ENCODE assay signal across 22 mouse cellular contexts in genomic region chr3:87369181-87369580, GRCm38 (mm10). TPM values are rescaled to one million over a fixed set of nuclear protein-coding genes. Genes with fewer than 3 reads are reported as not detected.
DNase-seq lines count a peak whose midpoint lies in the region; ATAC-seq and TF ChIP-seq lines count a peak whose summit lies in the region.
"Had no signal": no experiment of that assay in that cellular context is flagged by ENCODE, and none has a peak within 500 bp of the region (broad histone marks: within the 10 kb centered on the region; RNA-seq: fewer than 3 reads in every experiment).

No protein-coding gene starts in this region.

- H3K27ac ChIP-seq in macrophage, result peak overlapping the region; percentile 7
- H3K27ac ChIP-seq in midbrain, postnatal 0 days (ENCODE audit: low read depth, low read length), result no peak overlapping the region
- H3K27ac ChIP-seq: embryonic facial prominence, embryonic 15.5 days; forebrain, embryonic 10.5 days; hindbrain, embryonic 10.5 days; hindbrain, embryonic 14.5 days had no signal

- no peak overlapping the region for H3K4me3 ChIP-seq in macrophage (ENCODE audit: inconsistent target)
- H3K4me3 ChIP-seq in midbrain, postnatal 0 days (ENCODE audit: low read depth, low read length), result no peak overlapping the region
- H3K4me3 ChIP-seq: embryonic facial prominence, embryonic 15.5 days; erythroblast, embryonic 14.5 days; forebrain, embryonic 10.5 days; hindbrain, embryonic 10.5 days had no signal

- WGBS in macrophage (ENCODE audit: missing documents), result 22% methylated on average over 5 of the region's 5 CpGs
- WGBS in midbrain, postnatal 0 days, result 75% methylated on average over 5 of the region's 5 CpGs

- no peaks in the 10 kb centered on the region for H3K36me3 ChIP-seq in macrophage (ENCODE audit: inconsistent target)
- H3K36me3 ChIP-seq in midbrain, postnatal 0 days (ENCODE audit: insufficient read depth, low read length), result no peaks in the 10 kb centered on the region
- H3K36me3 ChIP-seq: embryonic facial prominence, embryonic 15.5 days; forebrain, embryonic 10.5 days; hindbrain, embryonic 10.5 days had no signal

- no peaks in the 10 kb centered on the region for H3K79me2 ChIP-seq in macrophage (ENCODE audit: inconsistent target)

- no peaks in the 10 kb centered on the region for H3K4me1 ChIP-seq in midbrain, postnatal 0 days (ENCODE audit: insufficient read depth, low read length)
- H3K4me1 ChIP-seq: forebrain, embryonic 10.5 days; hindbrain, embryonic 10.5 days had no signal

- peak; percentile 56; the same call in 1 of the 2 replicates for ATAC-seq in common myeloid progenitor, adult 5-6 weeks (replicated peaks; ENCODE audit: low read depth, poor library complexity, severe bottlenecking)
- ATAC-seq in neutrophil, adult 5-6 weeks (ENCODE audit: extremely low read depth, insufficient number of reproducible peaks, low FRiP score, poor library complexity, severe bottlenecking), result 0 out of 2 replicates have a peak, but pooled peaks have one; percentile 23
- ATAC-seq in midbrain, postnatal 0 days (ENCODE audit: low FRiP score), result no peak
- ATAC-seq: forebrain, embryonic 14.5 days had no signal

- no peaks in the 10 kb centered on the region for H3K27me3 ChIP-seq in midbrain, postnatal 0 days (ENCODE audit: insufficient read depth, low read length)
- H3K27me3 ChIP-seq: embryonic facial prominence, embryonic 15.5 days had no signal

- H3K4me2 ChIP-seq in midbrain, postnatal 0 days (ENCODE audit: low read depth, low read length, poor library complexity, severe bottlenecking), result no peak overlapping the region
- H3K4me2 ChIP-seq: embryonic facial prominence, embryonic 15.5 days; hindbrain, embryonic 14.5 days had no signal

- no peak overlapping the region for H3K9ac ChIP-seq in midbrain, postnatal 0 days (replicated peaks; ENCODE audit: low read length, poor library complexity, severe bottlenecking)
- H3K9ac ChIP-seq: embryonic facial prominence, embryonic 15.5 days; hindbrain, embryonic 14.5 days had no signal

- DNase-seq in right cerebral cortex, adult 18-20 months, result peak; percentile 1
- no peak for DNase-seq in right cerebral cortex, postnatal 36 days (ENCODE audit: low spot score in 2 of 2)
- no peak for DNase-seq in midbrain, postnatal 0 days (ENCODE audit: low spot score)
- no peak for DNase-seq in left cerebral cortex, postnatal 10 days (ENCODE audit: extremely low spot score in 1 of 2, low spot score in 2 of 2)
- DNase-seq in layer of hippocampus, adult 8-10 months (ENCODE audit: low spot score in 2 of 2), result no peak
- DNase-seq: adrenal gland, adult 2 months; cerebellum, adult 2 months; embryo, embryonic 11 days; gastrocnemius, postnatal 10 days; heart, postnatal 10 days had no signal

- no peaks in the 10 kb centered on the region for H3K9me3 ChIP-seq in midbrain, postnatal 0 days (ENCODE audit: low read length)
- H3K9me3 ChIP-seq: embryonic facial prominence, embryonic 15.5 days; forebrain, embryonic 10.5 days; hindbrain, embryonic 10.5 days had no signal

- intact Hi-C loops in left cerebral cortex, postnatal 10 days (cut with DNase I), result no loop called here

- no peak for TF ChIP-seq CTCF in midbrain, postnatal 0 days (IDR thresholded peaks at IDR 0.05)

RNA-seq across cellular contexts. Expression of gene Fcrl1, which starts 7.0 kb away (rescaled TPM):
- total RNA-seq in common myeloid progenitor, adult 5-6 weeks (2017), result 1.1 and 2.9 TPM in 2 replicates
- total RNA-seq in macrophage (2018; cell fraction: chromatin; rRNA removed), result 1 to 10 TPM in 23 of 26 experiments, under 1 TPM in 3; 0.58 to 9.3 (median 4.8) TPM
- total RNA-seq in macrophage (2018; cell fraction: cytosol; rRNA removed), result 1 to 10 TPM; 3.1 to 8.7 (median 4.0) TPM
- total RNA-seq in macrophage (2018; cell fraction: nucleus; rRNA removed), result 10 to 100 TPM in 4 of 26 experiments, 1 to 10 TPM in 22; 2.7 to 14.1 (median 5.8) TPM
- polyA plus RNA-seq in macrophage (2018), result 2.8 to 11.5 TPM (median 8.4 TPM) in 3 replicates
- total RNA-seq in neutrophil, adult 5-6 weeks (2017), result 148 and 155 TPM in 2 replicates
- not detected in 2 replicates for total RNA-seq in midbrain, postnatal 0 days (2014; rRNA removed)
- 0.22 TPM in 1 of 2 replicates, not detected in the other for polyA plus RNA-seq in midbrain, postnatal 0 days (2015; fragmentation: Nextera tagmentation; extraction: Ambion mirVana)
- under 1 TPM; 0.24 to 0.61 TPM for total RNA-seq in left cerebral cortex, postnatal 10 days (2021)
- under 1 TPM in 3 of 4 experiments, not detected in 1; 0.25 to 0.86 (median 0.45) TPM for total RNA-seq in layer of hippocampus, adult 8-10 months (2022)
- total RNA-seq: adrenal gland, adult 2 months; gastrocnemius, postnatal 10 days had no signal
- polyA plus RNA-seq: embryonic facial prominence, embryonic 11.5 days; erythroblast, embryonic 14.5 days; forebrain, embryonic 10.5 days; hindbrain, embryonic 14.5 days had no signal

RNA-seq across cellular contexts. Expression of gene Cd5l, which starts 11.5 kb away (rescaled TPM):
- total RNA-seq in common myeloid progenitor, adult 5-6 weeks (2017), result 0.29 and 0.37 TPM in 2 replicates
- total RNA-seq in macrophage (2018; cell fraction: chromatin; rRNA removed), result 100 to 1,000 TPM in 10 of 26 experiments, 10 to 100 TPM in 16; 19.3 to 262 (median 82.5) TPM
- total RNA-seq in macrophage (2018; cell fraction: cytosol; rRNA removed), result 1,000 to 10,000 TPM in 2 of 26 experiments, 100 to 1,000 TPM in 24; 221 to 1,088 (median 499) TPM
- total RNA-seq in macrophage (2018; cell fraction: nucleus; rRNA removed), result 100 to 1,000 TPM; 146 to 877 (median 411) TPM
- polyA plus RNA-seq in macrophage (2018), result 496 to 1,051 TPM (median 577 TPM) in 3 replicates
- not detected in 2 replicates for total RNA-seq in neutrophil, adult 5-6 weeks (2017)
- total RNA-seq in midbrain, postnatal 0 days (2014; rRNA removed), result not detected in 2 replicates
- polyA plus RNA-seq in midbrain, postnatal 0 days (2015; fragmentation: Nextera tagmentation; extraction: Ambion mirVana), result 0.11 TPM in 1 of 2 replicates, not detected in the other
- not detected for total RNA-seq in left cerebral cortex, postnatal 10 days (2021)
- under 1 TPM in 1 of 4 experiments, not detected in 3; 0.25 TPM for total RNA-seq in layer of hippocampus, adult 8-10 months (2022)
- total RNA-seq: ES-E14; gastrocnemius, postnatal 10 days had no signal
- polyA plus RNA-seq: embryonic facial prominence, embryonic 11.5 days; forebrain, embryonic 10.5 days; heart, embryonic 14.5 days had no signal

Comparison
In these comparisons a context has a peak if more than half of its experiments do, and no peak if none do; other contexts are left out.
1. RNA of gene Fcrl1, which starts 7.0 kb away (total RNA-seq): 148 to 155 TPM in neutrophil, adult 5-6 weeks; 1.1 to 2.9 TPM in common myeloid progenitor, adult 5-6 weeks, 0.24 to 0.61 TPM in left cerebral cortex, postnatal 10 days, 0.25 to 0.86 TPM in layer of hippocampus, adult 8-10 months and not detected in midbrain, postnatal 0 days; every median in the first group is over 10 times any median in the second.